Mouse (Mus musculus): Measurements from ENCODE around the gene Crybg2. TPM values are rescaled to one million over a fixed set of nuclear protein-coding genes. Genes with fewer than 3 reads are reported as not detected.
A peak's percentile ranks its signal among the peaks of the same experiment; 100 is the strongest.

The Crybg2 gene
- polyA plus RNA-seq, 1 experiment from 2014 or later: 1.2 TPM

DNA sequence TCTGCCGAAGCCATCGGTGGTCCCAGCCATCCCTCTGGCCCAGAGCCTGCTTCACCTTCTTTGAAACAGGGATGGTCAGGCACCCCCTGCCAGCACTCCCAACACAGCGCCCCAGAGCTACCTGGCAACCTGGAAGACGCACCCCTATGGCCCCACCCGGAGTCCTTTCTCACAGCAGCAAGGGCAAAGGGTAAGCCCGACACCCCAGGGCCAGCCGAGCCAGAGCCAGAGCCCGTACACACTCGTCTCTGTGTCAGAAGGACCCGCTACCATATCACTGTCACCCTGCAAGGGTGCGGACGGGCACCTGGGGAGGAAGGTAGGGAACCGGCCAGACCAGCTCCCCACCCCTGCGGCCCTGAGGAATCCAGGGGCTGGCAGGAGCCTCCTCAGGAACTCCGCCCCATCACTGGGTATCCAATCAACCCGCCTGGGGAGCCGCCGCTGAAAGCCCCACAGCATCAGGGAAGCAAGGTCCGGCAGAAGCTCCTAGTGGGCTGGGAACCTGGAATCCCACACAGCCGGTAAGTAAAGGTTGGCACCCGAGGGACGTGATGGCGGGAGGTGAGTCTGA is 4.9 kb downstream of the Crybg2 start:
- H3K9ac ChIP-seq (ENCODE audit: low read depth, low read length): no peak overlapping the region
- peaks cover 9% of the 10 kb centered on the region for H3K4me1 ChIP-seq (replicated peaks; ENCODE audit: control insufficient read depth, insufficient read depth, low read length)
- H3K27ac ChIP-seq (ENCODE audit: low read depth, low read length): no peak overlapping the region
- no peaks in the 10 kb centered on the region for H3K9me3 ChIP-seq (ENCODE audit: control insufficient read depth, low read length)
- no peak overlapping the region for H3K4me3 ChIP-seq (ENCODE audit: low read depth, low read length)
- DNase-seq (ENCODE audit: low spot score) (no peak), ATAC-seq (replicated peaks; ENCODE audit: low FRiP score) (no peak)
- peaks cover 25% of the 10 kb centered on the region for H3K27me3 ChIP-seq (replicated peaks; ENCODE audit: control insufficient read depth, insufficient read depth, low read length)
- H3K36me3 ChIP-seq (ENCODE audit: control insufficient read depth, insufficient read depth, low read length): no peaks in the 10 kb centered on the region
- WGBS: 28% methylated on average over 23 of the region's 23 CpGs
- no peak overlapping the region; the same call in 1 of the 2 replicates for H3K4me2 ChIP-seq

DNA sequence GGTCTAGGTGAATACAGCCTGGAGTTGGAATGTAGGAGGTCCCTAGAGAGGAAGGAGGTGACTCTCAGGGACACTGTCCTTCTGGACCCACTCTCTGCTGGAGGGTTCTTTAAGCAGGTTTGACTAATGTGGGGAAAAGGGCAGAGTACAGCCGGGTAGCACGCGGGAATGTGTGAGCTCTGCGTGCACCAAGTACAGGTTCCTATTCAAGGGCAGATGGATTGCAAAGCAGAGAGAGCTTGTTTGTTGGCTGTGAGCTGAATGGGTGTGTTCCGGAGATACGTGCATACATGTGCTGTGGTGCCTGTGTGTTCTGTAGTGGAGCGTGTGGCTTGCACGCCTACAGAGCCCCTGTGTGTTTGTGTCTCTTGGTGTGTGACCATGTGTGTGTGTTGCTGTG is 6.8 kb downstream of the Crybg2 start:
- 87% methylated on average over 8 of the region's 8 CpGs for WGBS
- no peak overlapping the region for H3K4me3 ChIP-seq (ENCODE audit: low read depth, low read length)
- ATAC-seq (replicated peaks; ENCODE audit: low FRiP score): no peak

DNA sequence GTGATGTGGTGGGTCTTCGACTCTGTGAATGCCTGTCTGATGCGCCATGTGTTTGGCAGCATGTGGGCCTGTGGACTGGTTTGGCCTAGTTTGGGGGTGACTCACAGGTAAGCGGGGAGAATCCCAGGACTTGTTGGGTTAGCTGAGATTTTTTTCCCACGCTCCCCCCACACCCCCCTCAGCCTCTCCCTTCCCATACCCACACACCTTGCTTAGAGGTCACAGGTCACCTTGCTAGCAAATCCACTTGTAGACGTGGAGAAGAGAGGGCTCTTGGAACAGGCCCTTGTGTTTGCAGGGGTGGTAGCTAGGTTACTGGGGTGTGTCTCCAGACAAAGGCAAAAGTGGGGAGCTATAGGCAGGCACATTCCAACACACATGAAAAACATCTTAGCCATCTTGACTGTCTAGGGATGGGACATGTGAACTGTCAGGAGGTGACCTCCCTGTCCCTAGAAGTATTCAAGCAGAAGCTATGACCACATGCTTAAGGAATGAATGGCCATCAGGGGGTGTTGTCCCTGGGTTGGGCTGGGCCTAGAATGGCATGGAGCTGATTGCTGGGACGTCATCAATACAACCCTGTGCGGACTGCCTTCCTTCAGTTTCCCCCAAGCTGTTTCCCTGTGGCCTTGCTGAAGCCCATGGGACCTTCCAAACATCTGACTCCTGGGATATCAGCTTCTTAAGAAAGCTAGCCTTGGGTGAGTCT is 7.4 kb downstream of the Crybg2 start:
- 80% methylated on average over 7 of the region's 7 CpGs for WGBS
- H3K4me1 ChIP-seq (replicated peaks; ENCODE audit: control insufficient read depth, insufficient read depth, low read length): no peaks in the 10 kb centered on the region
- H3K27me3 ChIP-seq (replicated peaks; ENCODE audit: control insufficient read depth, insufficient read depth, low read length): peaks cover 25% of the 10 kb centered on the region
- H3K4me3 ChIP-seq (ENCODE audit: low read depth, low read length): no peak overlapping the region
- H3K27ac ChIP-seq (ENCODE audit: low read depth, low read length): no peak overlapping the region
- no peaks in the 10 kb centered on the region for H3K9me3 ChIP-seq (ENCODE audit: control insufficient read depth, low read length)
- H3K4me2 ChIP-seq: no peak overlapping the region
- no peaks in the 10 kb centered on the region for H3K36me3 ChIP-seq (ENCODE audit: control insufficient read depth, insufficient read depth, low read length)
- DNase-seq (ENCODE audit: low spot score) (no peak), ATAC-seq (replicated peaks; ENCODE audit: low FRiP score) (no peak)
- no peak overlapping the region for H3K9ac ChIP-seq (ENCODE audit: low read depth, low read length)

More for the DNA sequence above, 6.8 kb downstream of the Crybg2 start:
- peaks cover 3% of the 10 kb centered on the region for H3K4me1 ChIP-seq (replicated peaks; ENCODE audit: control insufficient read depth, insufficient read depth, low read length)
- H3K9ac ChIP-seq (ENCODE audit: low read depth, low read length): no peak overlapping the region
- no peak overlapping the region for H3K4me2 ChIP-seq
- no peaks in the 10 kb centered on the region for H3K9me3 ChIP-seq (ENCODE audit: control insufficient read depth, low read length)
- H3K36me3 ChIP-seq (ENCODE audit: control insufficient read depth, insufficient read depth, low read length): no peaks in the 10 kb centered on the region
- no peak overlapping the region for H3K27ac ChIP-seq (ENCODE audit: low read depth, low read length)
- DNase-seq (ENCODE audit: low spot score): no peak
- H3K27me3 ChIP-seq (replicated peaks; ENCODE audit: control insufficient read depth, insufficient read depth, low read length): peaks cover 25% of the 10 kb centered on the region

DNA sequence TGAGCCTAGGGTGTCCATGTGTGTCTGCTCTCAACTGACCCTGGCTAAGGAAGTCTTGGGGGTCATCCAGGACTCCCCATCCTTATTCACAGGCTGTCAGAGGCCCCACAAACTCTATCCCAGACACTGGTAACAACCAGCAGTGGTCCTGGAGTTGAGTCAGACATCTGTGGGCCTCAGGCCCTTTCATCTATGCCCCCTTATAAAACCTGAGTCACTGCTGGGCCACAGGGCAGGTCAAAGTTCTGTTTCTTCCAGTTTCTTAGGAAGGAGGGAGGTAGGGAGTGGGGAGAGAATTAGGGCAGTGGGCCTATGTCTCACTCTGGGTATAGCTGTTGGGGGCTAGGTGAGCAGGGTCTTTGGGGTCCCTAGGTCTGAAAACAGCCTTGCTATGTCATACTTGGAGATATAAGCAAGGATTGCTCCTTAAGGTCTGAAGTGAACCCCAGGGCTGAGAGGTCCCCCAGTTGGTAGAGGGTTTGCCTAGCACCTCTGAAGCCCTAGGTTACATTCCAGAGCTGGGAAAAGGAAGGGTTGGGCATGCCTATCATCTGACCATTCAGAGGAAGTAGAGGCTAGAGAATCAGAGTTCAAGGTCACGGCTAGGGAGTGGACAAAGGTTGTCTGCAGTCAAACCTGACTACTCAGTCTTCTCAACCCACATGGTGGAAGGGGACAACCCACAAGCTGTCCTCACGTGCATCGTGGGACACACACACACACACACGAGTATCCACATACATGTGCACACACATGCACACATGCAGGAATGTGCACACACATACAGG is 8.4 kb downstream of the Crybg2 start:
- WGBS: 74% methylated on average over 4 of the region's 4 CpGs

DNA sequence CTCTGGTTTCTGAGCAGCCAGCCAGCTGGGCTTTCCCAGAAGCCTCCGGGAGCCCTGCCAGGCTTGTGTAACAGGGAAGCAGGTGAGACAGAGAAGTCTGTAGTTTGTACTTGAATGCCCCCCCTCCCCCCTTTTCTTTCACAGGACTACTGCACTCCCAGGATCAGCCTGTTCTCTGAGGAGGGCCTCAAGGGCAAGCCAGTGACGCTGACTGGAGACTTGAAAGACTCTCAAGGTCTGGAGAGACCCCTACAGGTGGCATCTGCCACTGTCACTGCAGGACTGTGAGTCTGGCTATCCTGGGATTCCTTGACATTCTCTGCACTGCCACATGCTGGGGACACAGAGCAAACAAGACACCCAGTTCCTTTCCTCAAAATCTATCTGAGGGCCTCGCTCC is 18.1 kb downstream of the Crybg2 start:
- Histone ChIP-seq H3K4me1 (replicated peaks; ENCODE audit: control insufficient read depth, insufficient read depth, low read length) (peaks cover 13% of the 10 kb centered on the region), H3K27me3 (replicated peaks; ENCODE audit: control insufficient read depth, insufficient read depth, low read length) (peaks cover 4% of the 10 kb centered on the region; the same call in 1 of the 2 replicates), H3K4me3 (ENCODE audit: low read depth, low read length) (no peak overlapping the region), H3K36me3 (ENCODE audit: control insufficient read depth, insufficient read depth, low read length) (no peaks in the 10 kb centered on the region), H3K9me3 (ENCODE audit: control insufficient read depth, low read length) (no peaks in the 10 kb centered on the region), H3K27ac (ENCODE audit: low read depth, low read length) (no peak overlapping the region), H3K4me2 (no peak overlapping the region), H3K9ac (ENCODE audit: low read depth, low read length) (no peak overlapping the region)
- WGBS: 19% methylated on average over 3 of the region's 3 CpGs
- ATAC-seq (replicated peaks; ENCODE audit: low FRiP score) (no peak), DNase-seq (ENCODE audit: low spot score) (no peak)

More for the DNA sequence above, 8.4 kb downstream of the Crybg2 start:
- Histone ChIP-seq H3K27me3 (replicated peaks; ENCODE audit: control insufficient read depth, insufficient read depth, low read length) (peaks cover 21% of the 10 kb centered on the region), H3K4me2 (no peak overlapping the region), H3K4me1 (replicated peaks; ENCODE audit: control insufficient read depth, insufficient read depth, low read length) (no peaks in the 10 kb centered on the region), H3K36me3 (ENCODE audit: control insufficient read depth, insufficient read depth, low read length) (no peaks in the 10 kb centered on the region), H3K4me3 (ENCODE audit: low read depth, low read length) (no peak overlapping the region), H3K9me3 (ENCODE audit: control insufficient read depth, low read length) (no peaks in the 10 kb centered on the region), H3K27ac (ENCODE audit: low read depth, low read length) (no peak overlapping the region), H3K9ac (ENCODE audit: low read depth, low read length) (no peak overlapping the region)
- DNase-seq (ENCODE audit: low spot score) (no peak), ATAC-seq (replicated peaks; ENCODE audit: low FRiP score) (no peak)

DNA sequence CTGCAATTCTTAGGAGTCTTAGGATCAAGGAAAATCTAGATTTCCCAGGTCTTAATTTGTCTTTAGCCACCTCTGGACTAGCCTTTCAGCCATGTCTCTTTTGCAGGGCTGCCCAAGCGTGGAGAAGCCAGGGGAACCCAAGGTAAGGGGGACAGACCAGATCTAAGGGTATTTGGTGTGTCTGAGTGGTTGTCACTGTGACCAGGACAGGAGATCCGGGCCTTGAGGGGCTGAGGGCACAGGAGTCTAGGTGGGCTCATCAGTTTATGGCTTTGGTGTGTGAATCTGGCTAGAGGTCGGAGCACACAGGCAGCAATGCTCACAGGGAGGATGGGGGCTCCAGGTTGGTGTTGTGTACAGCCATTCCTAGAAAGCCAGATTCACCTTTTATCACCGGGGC is 20.1 kb downstream of the Crybg2 start:
- DNase-seq (ENCODE audit: low spot score) (no peak), ATAC-seq (replicated peaks; ENCODE audit: low FRiP score) (no peak)
- H3K9ac ChIP-seq (ENCODE audit: low read depth, low read length): no peak overlapping the region
- H3K4me1 ChIP-seq (replicated peaks; ENCODE audit: control insufficient read depth, insufficient read depth, low read length): peaks cover 13% of the 10 kb centered on the region
- no peak overlapping the region for H3K27ac ChIP-seq (ENCODE audit: low read depth, low read length)
- H3K4me2 ChIP-seq: no peak overlapping the region
- no peaks in the 10 kb centered on the region for H3K36me3 ChIP-seq (ENCODE audit: control insufficient read depth, insufficient read depth, low read length)
- H3K27me3 ChIP-seq (replicated peaks; ENCODE audit: control insufficient read depth, insufficient read depth, low read length): peaks cover 4% of the 10 kb centered on the region; the same call in 1 of the 2 replicates
- H3K9me3 ChIP-seq (ENCODE audit: control insufficient read depth, low read length): no peaks in the 10 kb centered on the region
- WGBS: 72% methylated on average over 4 of the region's 4 CpGs
- no peak overlapping the region for H3K4me3 ChIP-seq (ENCODE audit: low read depth, low read length)

DNA sequence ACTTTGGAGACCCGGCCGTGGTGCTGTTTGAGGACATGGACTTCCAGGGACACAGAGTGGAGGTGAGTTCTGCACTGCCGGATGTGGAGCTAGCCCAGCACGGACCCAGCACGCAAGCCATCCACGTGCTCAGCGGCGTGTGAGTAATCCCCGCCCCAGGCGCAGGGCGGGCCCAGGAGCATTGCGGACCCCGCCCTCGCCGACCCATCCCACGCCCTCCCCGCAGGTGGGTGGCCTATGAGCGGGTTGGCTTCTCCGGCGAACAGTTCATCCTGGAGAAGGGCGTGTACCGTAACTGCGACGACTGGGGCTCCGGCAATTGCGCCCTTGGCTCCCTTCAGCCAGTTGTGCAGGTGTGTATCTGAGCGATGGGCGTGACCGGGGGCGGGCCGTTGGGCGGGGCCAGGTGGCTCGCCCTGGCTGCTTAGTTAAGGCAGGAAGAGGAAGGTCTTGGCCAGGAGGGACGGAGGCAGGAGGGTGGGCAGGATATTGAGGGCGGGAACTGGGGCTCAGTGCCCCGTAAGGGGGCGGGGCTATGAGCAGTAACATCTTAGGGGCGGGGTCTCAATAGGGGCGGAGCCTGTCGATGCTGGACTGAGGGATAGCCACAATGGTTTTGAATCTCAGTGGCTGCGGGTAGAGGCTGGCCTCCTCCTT is 21.2 kb downstream of the Crybg2 start:
- Histone ChIP-seq H3K9me3 (ENCODE audit: control insufficient read depth, low read length) (no peaks in the 10 kb centered on the region), H3K27ac (ENCODE audit: low read depth, low read length) (0 out of 2 replicates have a peak overlapping the region, but pooled peaks have one; percentile 55), H3K27me3 (replicated peaks; ENCODE audit: control insufficient read depth, insufficient read depth, low read length) (peaks cover 4% of the 10 kb centered on the region; the same call in 1 of the 2 replicates), H3K4me2 (peak overlapping the region; percentile 88), H3K4me1 (replicated peaks; ENCODE audit: control insufficient read depth, insufficient read depth, low read length) (peaks cover 13% of the 10 kb centered on the region), H3K4me3 (ENCODE audit: low read depth, low read length) (peak overlapping the region; percentile 53), H3K9ac (ENCODE audit: low read depth, low read length) (peak overlapping the region; percentile 40), H3K36me3 (ENCODE audit: control insufficient read depth, insufficient read depth, low read length) (no peaks in the 10 kb centered on the region)
- WGBS: 0% methylated on average over 41 of the region's 41 CpGs
- peak; percentile 91 for ATAC-seq (replicated peaks; ENCODE audit: low FRiP score)
- peak; percentile 86 for DNase-seq (ENCODE audit: low spot score)

DNA sequence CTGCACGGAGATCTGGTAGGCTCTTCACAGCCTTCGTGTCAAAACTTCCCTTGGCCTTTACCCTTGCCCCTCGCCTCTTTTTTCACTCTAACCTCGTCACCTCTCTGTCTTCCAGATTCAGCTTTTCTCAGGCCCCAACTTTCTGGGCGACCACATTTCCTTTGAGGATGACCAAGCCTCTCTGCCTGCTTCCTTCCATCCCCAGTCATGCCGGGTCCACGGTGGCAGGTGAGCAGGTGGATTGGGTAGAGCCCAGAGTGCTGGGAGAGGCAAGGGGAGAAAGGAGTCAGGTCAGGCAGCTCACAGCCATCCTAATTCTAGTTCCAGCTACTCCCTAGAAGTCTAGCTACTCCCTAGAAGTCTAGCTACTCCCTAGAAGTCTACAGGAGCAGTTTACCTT is 21.8 kb downstream of the Crybg2 start:
- Histone ChIP-seq H3K4me3 (ENCODE audit: low read depth, low read length) (peak overlapping the region; percentile 53), H3K9me3 (ENCODE audit: control insufficient read depth, low read length) (no peaks in the 10 kb centered on the region), H3K27me3 (replicated peaks; ENCODE audit: control insufficient read depth, insufficient read depth, low read length) (peaks cover 4% of the 10 kb centered on the region; the same call in 1 of the 2 replicates), H3K27ac (ENCODE audit: low read depth, low read length) (no peak overlapping the region), H3K4me2 (peak overlapping the region; percentile 88), H3K4me1 (replicated peaks; ENCODE audit: control insufficient read depth, insufficient read depth, low read length) (peaks cover 13% of the 10 kb centered on the region), H3K36me3 (ENCODE audit: control insufficient read depth, insufficient read depth, low read length) (no peaks in the 10 kb centered on the region), H3K9ac (ENCODE audit: low read depth, low read length) (no peak overlapping the region)
- 21% methylated on average over 7 of the region's 7 CpGs for WGBS
- ATAC-seq (replicated peaks; ENCODE audit: low FRiP score): no peak
- no peak for DNase-seq (ENCODE audit: low spot score)
